Mouse (Mus musculus): ENCODE measurements at regions not wholly inside any gene's neighbourhood (a gene's known extent, or its start where the extent isn't known, plus 50 kb on each side); places are given as distances from the start of the nearest gene placed in this dataset.

- no peak for TF ChIP-seq CTCF (IDR thresholded peaks at IDR 0.05)
- TF ChIP-seq EP300 (IDR thresholded peaks at IDR 0.05), result no peak
These were observed 466.0 kb downstream of the Gm11232 start for GRCm38 (mm10) chr4:71291741-71292149.
